Mouse (Mus musculus) limb, embryonic 14.5 days (tissue): ENCODE measurements at regions not wholly inside any gene's neighbourhood (a gene's known extent, or its start where the extent isn't known, plus 50 kb on each side); places are given as distances from the start of the nearest gene placed in this dataset.

Experiments used
- ATAC-seq: fragments of 200-750 bp; cut with Nextera tagmentation; 2 replicates; pipeline ENCODE4 v1.8.0; 2017; ENCODE audit warnings: low read depth, moderate number of reproducible peaks, moderate TSS enrichment; ENCODE audit not compliant: low FRiP score
- DNase-seq: peaks from one replicate; pipeline ENCODE4 v3.0.0-alpha.2; 2015; ENCODE audit warnings: low spot score
- H3K27ac ChIP-seq: fragments of 300-500 bp; sonication (generic); replicated peaks from 2 replicates; pipeline ENCODE4 v1.5.1; 2014; ENCODE audit warnings: low read depth, mild to moderate bottlenecking, low read length, moderate library complexity, mixed read lengths
- H3K27me3 ChIP-seq: fragments of 300-500 bp; sonication (generic); 2 replicates; pipeline ENCODE4 v1.6.1; 2014; ENCODE audit warnings: low read length, mixed read lengths; ENCODE audit not compliant: control insufficient read depth, insufficient read depth
- H3K36me3 ChIP-seq: fragments of 300-500 bp; sonication (generic); 2 replicates; pipeline ENCODE4 v1.6.1; 2014; ENCODE audit warnings: mild to moderate bottlenecking, low read length, moderate library complexity, mixed read lengths; ENCODE audit not compliant: control insufficient read depth, insufficient read depth
- H3K4me1 ChIP-seq: fragments of 300-500 bp; sonication (generic); 2 replicates; pipeline ENCODE4 v1.6.1; 2014; ENCODE audit warnings: antibody characterized with exemption, low read length, mixed read lengths; ENCODE audit not compliant: control insufficient read depth, insufficient read depth
- H3K4me2 ChIP-seq: fragments of 300-500 bp; sonication (generic); replicated peaks from 2 replicates; pipeline ENCODE4 v1.6.1; 2014; ENCODE audit warnings: low read depth, mild to moderate bottlenecking, low read length, moderate library complexity; ENCODE audit not compliant: severe bottlenecking
- H3K4me3 ChIP-seq: fragments of 300-500 bp; sonication (generic); replicated peaks from 2 replicates; pipeline ENCODE4 v1.5.1; 2014; ENCODE audit warnings: low read length
- H3K9ac ChIP-seq: fragments of 300-500 bp; sonication (generic); 2 replicates; pipeline ENCODE4 v1.6.1; 2014; ENCODE audit warnings: mild to moderate bottlenecking, low read depth, low read length, moderate library complexity; ENCODE audit not compliant: severe bottlenecking
- H3K9me3 ChIP-seq: fragments of 300-500 bp; sonication (generic); 2 replicates; pipeline ENCODE4 v1.6.1; 2016; ENCODE audit warnings: low read length; ENCODE audit not compliant: control insufficient read depth
- POLR2A ChIP-seq: fragments of 200-500 bp; IDR thresholded peaks from 2 replicates; pipeline ENCODE4 v1.8.0; 2012; ENCODE audit warnings: inconsistent platforms, mild to moderate bottlenecking, moderate library complexity, borderline replicate concordance; ENCODE audit not compliant: insufficient read depth, insufficient read length; ENCODE audit errors: extremely low read depth
- WGBS: fragments of 180-500 bp; shearing (Covaris S2); extraction: QIAGEN DNeasy Blood & Tissue Kit; methylation state at CpG from one replicate; pipeline ENCODE4 v1.1.7; 2014; 5-methylcytosine and 5-hydroxymethylcytosine counted together

DNA sequence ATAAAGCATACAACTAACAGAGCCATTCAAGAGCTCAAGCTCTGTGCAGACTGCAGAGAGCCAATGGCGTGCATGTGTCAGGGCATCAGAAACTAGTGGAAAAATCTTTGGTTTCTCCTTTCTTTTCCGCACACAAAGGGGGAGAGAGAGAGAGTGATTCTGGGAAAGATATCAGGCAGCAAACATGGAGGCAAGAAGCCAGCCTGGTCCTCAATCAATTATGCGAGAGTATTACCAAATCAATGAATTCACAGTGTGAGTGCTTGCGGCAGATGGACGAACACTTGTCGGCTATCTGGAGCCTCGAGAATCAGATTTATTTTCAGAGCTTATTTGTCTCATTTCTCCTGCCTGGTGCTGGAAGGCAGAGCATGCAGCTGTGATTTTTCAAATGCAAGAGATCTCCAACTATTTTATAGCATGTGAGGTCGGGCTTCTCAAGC is 230.6 kb downstream of the Snx10 start:
- DNase-seq (no peak), ATAC-seq (no peak)
- 61% methylated on average over 7 of the region's 8 CpGs for WGBS
- Histone ChIP-seq H3K4me1 (0 out of 2 replicates have a peak, but pooled peaks cover 3% of the 10 kb centered on the region), H3K9me3 (no peaks in the 10 kb centered on the region), H3K27ac (no peak overlapping the region), H3K36me3 (no peaks in the 10 kb centered on the region), H3K27me3 (no peaks in the 10 kb centered on the region), H3K4me3 (no peak overlapping the region), H3K9ac (no peak overlapping the region), H3K4me2 (no peak overlapping the region)
- no peak for TF ChIP-seq POLR2A

DNA sequence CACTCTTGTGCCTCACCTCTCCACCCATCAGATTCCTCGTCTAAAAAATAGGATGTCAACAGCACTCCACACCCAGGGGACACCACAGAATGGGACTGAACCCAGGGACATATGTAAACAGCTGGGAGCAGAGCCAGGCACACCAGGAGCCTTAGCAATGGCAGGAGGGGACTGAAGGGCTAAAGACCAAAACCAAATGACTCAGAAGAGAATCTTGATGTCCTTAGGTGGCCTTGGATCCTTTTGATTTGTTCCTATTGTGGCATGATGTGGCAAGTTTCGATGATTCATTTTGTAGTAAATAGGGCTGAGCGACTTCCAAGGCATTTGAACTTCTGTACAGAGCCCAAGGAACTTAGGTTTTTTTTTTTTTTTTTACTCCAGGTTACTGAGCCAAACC is 233.4 kb downstream of the Snx10 start:
- Histone ChIP-seq H3K27ac (no peak overlapping the region), H3K9ac (no peak overlapping the region), H3K36me3 (no peaks in the 10 kb centered on the region), H3K9me3 (no peaks in the 10 kb centered on the region), H3K4me3 (no peak overlapping the region), H3K27me3 (no peaks in the 10 kb centered on the region), H3K4me1 (0 out of 2 replicates have a peak, but pooled peaks cover 3% of the 10 kb centered on the region), H3K4me2 (no peak overlapping the region)
- ATAC-seq (no peak), DNase-seq (no peak)
- TF ChIP-seq POLR2A = no peak
- 82% methylated on average over 3 of the region's 3 CpGs for WGBS

DNA sequence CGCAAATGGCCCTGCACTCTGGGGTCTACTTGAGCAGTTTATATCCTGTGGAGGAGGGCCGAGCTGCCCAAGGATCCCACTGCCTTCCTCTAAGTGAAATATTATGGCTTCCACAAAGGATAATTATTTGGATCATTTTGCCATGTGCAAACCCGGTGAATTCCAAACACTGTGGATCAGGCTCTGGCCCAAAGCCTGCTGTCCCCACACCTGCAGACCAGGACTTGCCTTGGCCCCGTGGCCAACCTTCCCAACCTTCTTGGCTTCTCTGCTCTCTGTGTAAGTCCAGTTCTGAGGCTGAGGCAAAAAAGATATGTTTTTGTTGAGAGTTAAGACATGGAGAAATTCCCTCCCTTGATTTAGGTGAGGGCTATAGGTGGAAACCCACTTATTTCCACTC is 234.0 kb downstream of the Snx10 start:
- ATAC-seq (no peak), DNase-seq (no peak)
- H3K36me3 ChIP-seq = no peaks in the 10 kb centered on the region
- no peak for TF ChIP-seq POLR2A
- H3K27ac ChIP-seq = no peak overlapping the region
- no peak overlapping the region for H3K4me3 ChIP-seq
- H3K9me3 ChIP-seq = no peaks in the 10 kb centered on the region
- WGBS = 69% methylated on average over 4 of the region's 4 CpGs
- no peak overlapping the region for H3K9ac ChIP-seq
- H3K4me1 ChIP-seq = 0 out of 2 replicates have a peak, but pooled peaks cover 3% of the 10 kb centered on the region
- H3K27me3 ChIP-seq = no peaks in the 10 kb centered on the region
- no peak overlapping the region for H3K4me2 ChIP-seq

DNA sequence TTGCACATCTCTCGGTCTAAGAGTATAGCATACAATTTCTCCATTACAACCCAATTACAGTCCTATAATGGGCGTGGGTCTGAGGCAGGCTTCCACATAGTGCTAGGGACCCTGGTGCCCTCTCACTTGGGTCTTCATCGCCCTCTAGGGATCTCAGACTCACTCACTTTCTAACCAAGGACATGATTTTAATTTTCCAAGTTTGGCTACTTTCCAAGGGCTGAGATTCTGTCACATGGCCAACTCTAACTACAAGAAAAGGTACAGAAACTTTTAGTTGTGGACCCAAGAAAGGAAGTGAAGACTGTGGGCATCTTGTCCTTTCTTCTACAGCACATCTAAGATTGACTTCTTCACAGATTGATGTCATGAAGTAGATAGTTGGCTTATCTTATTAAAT is 235.1 kb downstream of the Snx10 start:
- WGBS = 62% methylated on average over 3 of the region's 3 CpGs
- H3K27me3 ChIP-seq = no peaks in the 10 kb centered on the region
- no peak for DNase-seq
- H3K27ac ChIP-seq = no peak overlapping the region
- H3K4me3 ChIP-seq = no peak overlapping the region
- TF ChIP-seq POLR2A = no peak
- no peaks in the 10 kb centered on the region for H3K9me3 ChIP-seq
- no peak overlapping the region for H3K4me2 ChIP-seq
- no peak for ATAC-seq
- no peaks in the 10 kb centered on the region for H3K36me3 ChIP-seq
- H3K4me1 ChIP-seq = 0 out of 2 replicates have a peak, but pooled peaks cover 3% of the 10 kb centered on the region
- H3K9ac ChIP-seq = no peak overlapping the region

DNA sequence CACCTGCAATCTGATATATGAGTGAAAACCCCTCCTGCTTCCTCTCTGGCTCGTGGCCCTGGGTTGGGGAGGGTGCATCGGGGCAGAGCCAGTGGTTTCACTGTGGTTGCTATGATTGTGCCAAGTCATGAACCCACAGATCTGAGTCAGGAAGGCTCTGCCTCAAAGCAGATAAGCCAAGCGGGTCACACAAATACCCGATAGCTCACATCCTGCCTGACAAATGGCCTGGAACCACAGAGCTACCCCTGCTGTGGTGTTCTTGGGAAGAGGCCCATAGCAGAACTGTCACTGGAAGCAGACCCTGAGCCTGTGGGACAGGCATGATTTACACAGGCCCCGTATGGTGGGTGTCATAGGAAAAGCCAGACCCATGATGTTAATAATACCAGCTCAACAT is 236.7 kb downstream of the Snx10 start:
- no peak for TF ChIP-seq POLR2A
- no peak overlapping the region for H3K9ac ChIP-seq
- no peak overlapping the region for H3K4me2 ChIP-seq
- DNase-seq (no peak), ATAC-seq (no peak)
- H3K36me3 ChIP-seq = no peaks in the 10 kb centered on the region
- H3K9me3 ChIP-seq = no peaks in the 10 kb centered on the region
- H3K4me3 ChIP-seq = no peak overlapping the region
- 66% methylated on average over 5 of the region's 5 CpGs for WGBS
- H3K27ac ChIP-seq = no peak overlapping the region
- no peaks in the 10 kb centered on the region for H3K4me1 ChIP-seq
- H3K27me3 ChIP-seq = no peaks in the 10 kb centered on the region

DNA sequence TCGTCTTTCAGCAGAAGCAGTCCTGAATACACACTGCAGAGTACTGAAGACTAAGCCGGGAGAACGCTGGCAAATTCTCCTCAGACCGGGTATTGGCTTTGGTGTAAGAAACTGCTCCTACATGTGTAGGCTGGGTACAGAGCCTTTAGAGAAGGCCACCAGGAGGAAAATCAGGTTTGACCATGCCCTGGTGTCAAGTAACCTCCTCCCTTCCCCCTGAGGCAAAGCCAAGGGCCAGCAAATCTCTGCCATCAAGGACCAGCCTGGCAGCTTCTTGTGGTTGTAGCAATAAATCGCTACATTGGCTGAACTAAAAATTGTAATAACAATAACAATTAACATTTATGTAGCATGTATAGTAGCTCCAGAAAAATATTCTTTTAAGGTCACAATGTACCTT is 237.8 kb downstream of the Snx10 start:
- H3K27ac ChIP-seq = no peak overlapping the region
- no peak for TF ChIP-seq POLR2A
- H3K4me2 ChIP-seq = no peak overlapping the region
- no peaks in the 10 kb centered on the region for H3K9me3 ChIP-seq
- no peak for DNase-seq
- no peaks in the 10 kb centered on the region for H3K36me3 ChIP-seq
- H3K27me3 ChIP-seq = no peaks in the 10 kb centered on the region
- ATAC-seq = no peak
- no peak overlapping the region for H3K9ac ChIP-seq
- no peaks in the 10 kb centered on the region for H3K4me1 ChIP-seq
- no peak overlapping the region for H3K4me3 ChIP-seq
- 57% methylated on average over 5 of the region's 5 CpGs for WGBS
